Mouse (Mus musculus) bone marrow macrophage, adult 2 months (primary cell): ENCODE data around the gene Tnfrsf8.

Experiments
- CTCF ChIP-seq: IDR thresholded peaks from 2 replicates; pipeline ENCODE4 v1.5.1; 2012; ENCODE audit warnings: low read depth, mild to moderate bottlenecking, low read length, moderate library complexity
- POLR2A ChIP-seq: IDR thresholded peaks from 2 replicates; pipeline ENCODE4 v1.6.1; 2012; ENCODE audit warnings: mild to moderate bottlenecking, low read depth, low read length, borderline replicate concordance

- no peak for TF ChIP-seq POLR2A
- no peak for TF ChIP-seq CTCF
Measured at GRCm38 (mm10) chr4:145278724-145279370, 36.1 kb downstream of the Tnfrsf8 start.
